Mouse (Mus musculus): ENCODE data around the gene Ktn1.

Gene Ktn1

DNA sequence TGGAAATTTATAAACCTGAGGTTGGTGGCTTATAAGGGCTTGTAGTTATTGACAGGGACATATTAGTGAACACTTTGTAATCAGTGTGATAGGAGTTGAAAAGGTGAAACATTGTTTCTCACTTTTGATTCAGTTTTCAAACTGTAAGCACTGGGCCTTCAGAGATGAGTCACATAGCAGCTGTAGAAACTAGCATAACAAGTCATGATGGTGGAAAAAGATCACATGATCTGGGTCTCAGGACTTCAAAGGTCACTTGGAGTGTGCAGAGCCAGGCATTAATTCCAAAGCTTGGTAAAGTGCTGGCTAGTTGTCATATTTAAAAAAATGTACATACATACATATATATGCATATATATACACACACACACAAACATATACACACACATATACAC lies 16.2 kb downstream of the Ktn1 start:
- DNase-seq (ENCODE audit: low read depth, low spot score) = no peak

DNA sequence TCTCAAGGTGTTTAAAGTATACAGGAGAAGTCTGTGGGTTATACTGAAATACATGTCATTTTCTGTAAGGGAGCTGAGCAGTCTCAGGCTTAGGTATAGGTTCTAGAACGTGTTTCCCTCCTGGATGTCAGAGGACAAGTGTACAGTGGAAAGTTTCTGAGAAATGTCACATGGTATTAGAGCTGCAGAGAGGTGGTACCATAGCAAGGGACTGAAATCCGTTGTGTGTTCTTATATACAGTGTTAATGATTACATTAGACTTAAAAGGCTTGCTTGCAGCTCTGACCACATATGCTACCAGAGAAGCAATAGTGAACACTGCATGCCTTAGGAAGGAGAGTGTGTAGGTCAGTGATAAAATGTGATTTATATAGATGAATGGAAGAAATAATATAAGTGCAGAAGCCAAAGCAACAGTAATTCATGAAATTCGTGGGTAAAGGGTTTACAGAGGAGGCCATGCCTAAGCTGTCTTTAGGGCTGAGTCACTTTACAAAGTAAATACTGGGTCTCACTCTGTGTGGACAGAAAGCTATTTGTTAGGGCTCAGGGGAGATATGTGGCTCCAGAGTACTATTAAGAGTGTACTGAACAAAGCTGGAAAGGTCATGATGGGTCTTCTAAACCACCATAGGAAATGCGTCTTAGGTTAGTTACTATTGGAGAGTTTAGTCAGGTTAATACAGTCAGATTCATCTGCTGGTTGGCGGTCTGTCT lies 17.0 kb downstream of the Ktn1 start:
- no peak for DNase-seq (ENCODE audit: low read depth, low spot score)

DNA sequence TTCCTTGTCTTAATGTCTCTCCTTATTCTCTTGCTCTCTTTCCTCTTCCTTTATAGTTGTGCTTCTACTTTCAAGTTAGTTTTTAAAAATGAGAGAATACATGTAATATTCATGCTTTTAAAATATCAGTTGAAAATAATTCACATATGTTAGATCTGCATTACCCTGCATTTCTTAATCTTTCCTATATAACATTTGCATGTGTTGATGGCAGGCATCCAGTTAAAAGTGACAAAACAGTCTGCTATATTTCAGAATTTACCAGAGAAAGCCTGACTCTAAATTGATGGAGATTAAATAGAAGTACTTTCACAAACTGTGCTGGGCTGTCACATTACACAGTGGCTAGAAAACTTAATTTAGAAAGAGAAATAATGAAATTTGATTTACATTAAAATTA lies 19.8 kb downstream of the Ktn1 start:
- DNase-seq (ENCODE audit: low read depth, low spot score) = no peak

DNA sequence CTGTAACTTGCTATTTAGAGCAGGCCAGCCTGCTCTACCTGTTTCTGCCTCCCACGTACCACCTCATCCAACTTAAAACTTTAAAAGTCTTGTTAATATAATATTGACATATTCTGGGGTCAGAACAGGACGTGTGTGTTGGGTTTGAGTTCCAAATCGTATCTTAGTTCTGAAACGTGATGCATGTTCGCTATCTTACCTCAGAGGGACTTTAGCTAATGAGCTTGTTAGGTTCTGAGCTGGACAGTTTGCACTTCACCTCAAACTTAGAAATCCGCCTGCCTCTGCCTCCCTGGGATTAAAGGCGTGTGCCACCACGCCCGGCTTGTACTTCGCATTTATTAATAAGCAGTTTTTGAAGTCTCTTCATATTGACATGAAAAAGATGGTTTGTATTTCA lies 34.6 kb downstream of the Ktn1 start:
- DNase-seq (ENCODE audit: low read depth, low spot score) = no peak

DNA sequence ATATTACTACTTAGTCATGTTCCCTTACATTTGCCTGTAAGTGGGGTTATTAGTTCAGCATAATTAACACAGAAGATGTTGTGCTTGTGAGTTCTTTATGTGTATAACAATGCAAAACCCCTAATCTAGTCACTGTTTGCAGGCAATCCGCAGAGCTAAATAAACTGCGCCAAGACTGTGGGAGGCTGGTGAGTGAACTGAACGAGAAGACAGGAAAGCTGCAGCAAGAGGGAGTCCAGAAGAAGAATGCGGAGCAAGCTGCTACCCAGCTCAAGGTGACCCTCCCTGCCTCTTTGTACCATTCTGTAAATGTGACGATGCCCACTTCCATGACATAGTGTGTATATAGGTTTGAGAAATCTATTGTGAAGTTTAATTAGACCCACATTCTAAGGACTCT lies 36.3 kb downstream of the Ktn1 start:
- DNase-seq (ENCODE audit: low read depth, low spot score) = no peak

DNA sequence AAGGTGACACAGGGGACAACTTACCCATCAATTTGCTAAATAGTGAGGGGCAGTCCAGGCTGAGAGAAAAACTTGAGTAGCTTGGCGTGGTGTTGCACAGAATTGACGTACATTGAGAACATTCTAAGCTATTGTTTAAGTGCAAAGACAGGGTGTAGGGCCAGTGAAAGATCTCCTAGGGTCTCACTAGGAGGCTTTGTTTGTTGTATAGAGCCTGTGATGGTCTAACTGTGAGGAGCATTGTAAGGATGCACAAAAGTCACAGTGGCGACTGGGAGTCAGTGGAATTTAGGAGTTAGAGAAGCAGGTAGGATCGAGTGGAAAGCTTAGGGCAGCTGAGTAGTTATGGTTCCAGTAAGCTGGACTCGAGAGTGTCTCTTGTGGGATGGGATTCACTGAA lies 50.9 kb downstream of the Ktn1 start:
- DNase-seq (ENCODE audit: low read depth, low spot score) = peak; percentile 21

DNA sequence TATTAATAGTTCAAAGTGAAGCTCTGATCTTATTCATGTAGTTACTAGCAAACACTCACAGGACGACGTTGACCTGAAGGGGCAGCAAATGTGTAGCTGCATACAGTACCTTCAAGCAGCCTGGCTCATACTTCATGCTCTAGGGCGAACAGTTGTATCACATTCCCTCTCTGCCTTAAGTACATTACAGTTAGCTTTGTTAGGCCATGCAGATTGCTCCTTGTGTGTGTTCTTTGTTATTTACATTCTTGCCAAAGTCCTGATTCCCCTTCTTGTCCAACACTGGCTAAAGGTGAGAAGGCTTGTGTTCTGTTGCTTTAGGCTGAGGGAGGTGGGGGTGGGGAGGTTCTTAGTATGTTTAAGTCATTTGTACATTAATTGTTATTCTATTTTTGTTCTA lies 61.3 kb downstream of the Ktn1 start:
- DNase-seq (ENCODE audit: low read depth, low spot score) = peak; percentile 39

DNA sequence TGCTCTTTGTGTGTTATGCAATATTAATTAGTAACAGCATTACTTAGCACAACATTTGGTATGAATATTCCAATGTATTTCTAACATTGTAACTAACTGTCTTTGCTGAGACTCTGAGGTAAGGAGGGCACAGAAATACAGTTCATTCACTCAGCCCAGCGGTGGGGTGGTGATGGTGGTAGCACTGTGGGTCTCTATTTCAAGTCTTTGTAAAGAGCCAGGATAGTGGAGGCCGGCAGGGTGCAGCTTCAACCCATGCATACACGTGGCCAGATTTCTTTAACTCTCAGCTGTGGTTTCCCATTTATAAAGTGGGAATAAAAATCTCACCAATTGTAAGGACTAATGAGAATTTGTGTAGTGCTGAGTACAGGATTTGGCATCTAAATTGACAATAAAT lies 67.5 kb downstream of the Ktn1 start:
- no peak for DNase-seq (ENCODE audit: low read depth, low spot score)

DNA sequence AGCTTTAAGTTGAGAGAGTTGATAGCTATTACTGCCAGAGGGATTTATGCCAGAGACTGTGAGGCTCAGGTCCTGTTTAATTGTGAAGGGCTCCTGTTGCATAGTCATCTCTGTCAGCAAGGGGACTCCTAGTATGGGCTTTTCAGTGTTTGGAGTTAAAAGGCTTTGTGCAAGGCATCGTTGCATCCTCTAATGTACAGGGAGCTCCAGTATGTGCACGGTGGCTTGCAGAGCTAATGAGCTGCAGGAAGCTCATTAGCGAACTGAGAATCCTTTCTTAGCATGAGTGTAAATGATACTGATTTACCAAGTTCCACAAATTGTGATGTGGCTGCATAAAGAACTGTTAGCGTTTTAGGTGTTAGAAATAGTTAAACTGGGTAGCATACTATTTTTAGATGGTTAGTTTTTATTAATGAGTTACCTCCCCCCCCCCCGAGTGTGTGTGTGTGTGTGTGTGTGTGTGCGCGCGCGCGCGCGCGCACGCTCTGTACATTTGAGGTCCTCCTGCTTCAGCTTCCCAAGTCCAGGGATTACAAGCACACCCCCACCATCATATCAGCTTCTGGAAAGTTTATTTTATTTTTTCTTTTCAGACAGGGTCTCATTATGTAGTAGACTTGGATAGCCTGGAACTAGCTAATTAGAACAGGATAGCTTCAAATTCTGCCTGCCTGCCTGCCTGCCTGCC lies 69.8 kb downstream of the Ktn1 start:
- no peak for DNase-seq (ENCODE audit: low read depth, low spot score)

DNA sequence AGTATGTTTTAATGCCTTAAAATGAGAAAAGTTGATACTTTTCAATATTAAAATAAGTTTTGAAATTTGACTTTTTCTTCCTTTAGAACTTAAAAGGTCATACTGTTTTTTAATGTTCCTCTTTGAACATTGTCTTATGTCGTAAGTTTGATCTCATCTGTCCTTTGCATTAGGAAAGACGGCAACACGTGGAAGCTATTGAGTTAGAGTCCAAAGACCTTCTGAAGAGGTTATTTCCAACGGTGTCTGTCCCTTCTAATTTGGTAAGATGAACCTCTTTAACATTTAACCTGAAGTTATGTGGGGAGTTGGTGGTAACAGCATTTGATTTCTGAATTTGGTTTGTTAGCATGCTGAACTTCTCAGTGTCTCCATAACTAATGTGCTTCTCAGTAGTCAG lies 71.8 kb downstream of the Ktn1 start:
- no peak for DNase-seq (ENCODE audit: low read depth, low spot score)

DNA sequence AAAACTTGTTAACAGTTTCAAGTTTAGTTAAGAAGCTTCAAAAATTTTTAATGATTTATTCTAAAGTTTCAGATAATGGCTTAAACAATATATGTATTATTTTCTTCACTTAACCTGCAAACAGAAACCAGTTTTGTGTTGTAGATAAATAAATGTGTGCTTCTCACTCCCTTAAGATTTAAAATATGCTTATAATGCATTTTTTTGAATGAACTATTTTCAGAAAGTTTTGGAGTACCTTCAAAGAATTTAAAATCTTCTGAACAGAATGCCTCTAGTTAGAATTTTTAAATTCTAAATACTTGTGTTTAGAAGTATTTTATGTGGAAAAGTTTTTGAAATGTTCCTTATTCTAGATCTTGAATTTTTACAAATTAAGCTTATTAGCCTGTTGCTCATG lies 74.8 kb downstream of the Ktn1 start:
- no peak for DNase-seq (ENCODE audit: low read depth, low spot score)

DNA sequence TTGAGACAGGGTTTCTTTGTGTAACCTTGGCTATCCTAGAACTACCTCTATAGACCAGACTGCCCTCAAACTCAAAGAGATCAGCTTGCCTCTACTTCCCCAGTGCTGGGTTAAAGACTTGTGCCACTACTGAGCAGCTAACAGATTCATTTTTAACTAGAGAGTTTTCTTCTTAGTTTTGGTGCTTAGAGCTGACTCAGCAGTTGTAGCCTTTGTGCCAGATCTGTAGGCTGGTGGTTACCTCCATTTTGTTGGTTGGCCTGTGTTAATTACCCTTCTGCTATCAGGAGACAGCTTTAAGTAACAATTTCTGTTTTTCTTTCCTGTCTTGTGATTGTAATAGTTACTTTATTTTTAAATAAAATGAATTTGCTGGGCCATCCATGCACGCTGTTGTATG lies 80.3 kb downstream of the Ktn1 start:
- no peak for DNase-seq (ENCODE audit: low read depth, low spot score)

DNA sequence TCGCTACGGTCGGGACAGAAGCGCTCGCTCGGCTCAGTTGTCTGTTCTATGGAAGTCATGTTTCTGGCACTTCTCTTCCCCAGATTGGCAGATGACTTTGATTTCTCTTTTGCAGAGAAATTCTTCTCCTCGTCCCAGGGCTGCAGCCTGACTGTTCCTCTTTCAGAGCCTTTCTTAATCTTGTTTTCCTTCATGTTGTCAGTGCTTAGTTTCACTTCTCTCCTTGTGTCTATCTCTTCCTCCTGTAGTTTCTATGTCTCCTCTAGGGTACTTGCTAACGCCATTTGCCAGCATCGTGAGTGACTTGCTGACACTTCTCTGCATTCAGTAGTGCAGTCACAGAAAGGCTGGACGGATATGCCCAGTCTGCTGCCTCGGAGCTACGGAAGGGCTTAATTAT lies 87.1 kb downstream of the Ktn1 start:
- DNase-seq (ENCODE audit: low read depth, low spot score) = no peak

DNA sequence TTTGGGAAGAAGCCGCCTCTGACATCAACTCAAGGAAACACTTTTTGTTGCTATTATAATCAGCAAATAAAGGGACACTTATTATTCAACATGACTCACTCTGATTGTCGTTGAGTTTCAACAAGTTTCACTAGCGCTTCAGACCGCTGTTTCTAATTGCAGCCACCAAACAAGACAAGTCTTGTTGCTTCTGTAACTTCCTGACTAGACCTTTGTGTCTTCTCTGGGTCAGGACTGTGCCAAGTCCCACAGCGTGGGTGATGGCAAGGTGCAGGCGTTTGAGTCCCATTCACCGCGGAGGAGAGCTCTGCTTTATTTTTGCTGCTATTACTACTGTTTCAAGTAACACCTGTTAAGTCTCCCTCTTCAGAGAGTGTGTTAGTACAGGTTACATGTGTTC lies 88.2 kb downstream of the Ktn1 start:
- no peak for DNase-seq (ENCODE audit: low read depth, low spot score)

DNA sequence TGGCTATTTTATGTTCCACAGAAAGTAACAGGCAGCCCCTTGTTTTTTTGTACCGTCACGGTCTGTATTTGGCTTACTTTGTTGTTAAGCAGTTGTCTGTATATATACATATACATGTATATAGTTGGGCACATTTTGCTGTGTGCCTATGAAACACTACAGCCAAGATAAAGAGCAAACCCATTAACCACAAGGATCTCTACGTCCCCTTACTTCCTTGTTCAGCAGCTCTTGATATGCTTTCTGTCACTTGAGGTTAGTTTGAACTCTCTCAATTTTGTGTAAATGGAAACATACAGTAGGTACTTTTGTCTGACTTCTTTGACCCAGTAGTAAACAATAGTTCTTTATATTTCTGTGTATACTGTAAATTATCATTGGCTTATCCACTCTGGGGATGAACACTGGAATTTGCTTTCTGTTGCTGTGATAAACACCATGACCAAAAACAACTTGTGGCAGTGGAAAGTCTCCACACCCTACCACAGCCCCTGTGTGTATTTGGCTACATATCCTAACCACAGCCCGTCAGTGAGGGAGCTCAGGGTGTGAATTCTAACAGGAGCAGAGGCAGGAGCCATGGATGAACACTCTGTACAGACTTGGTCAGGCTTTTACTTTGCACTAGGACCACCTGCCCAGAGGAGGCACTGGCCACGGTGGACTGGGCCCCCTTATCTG lies 92.2 kb downstream of the Ktn1 start:
- no peak for DNase-seq (ENCODE audit: low read depth, low spot score)

DNA sequence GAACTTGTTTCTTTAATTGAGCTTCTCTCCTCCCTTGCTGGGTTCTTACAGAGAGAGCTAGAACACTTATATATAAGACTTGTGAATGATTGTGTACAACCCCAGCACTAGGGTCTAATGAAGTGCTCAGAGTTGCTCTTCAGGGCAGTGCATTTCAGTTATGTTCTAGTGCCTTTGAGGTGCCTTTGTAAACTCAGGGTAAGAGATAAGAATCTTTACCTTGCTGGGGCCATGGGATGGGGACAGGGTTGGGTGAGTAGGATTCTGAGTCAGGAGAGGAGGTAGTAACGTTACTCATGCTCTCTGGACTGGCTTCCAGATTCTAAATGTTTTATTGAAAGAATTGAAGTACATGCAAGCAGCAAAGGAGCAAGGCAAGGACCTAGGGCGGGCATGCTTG lies 92.8 kb downstream of the Ktn1 start:
- DNase-seq (ENCODE audit: low read depth, low spot score) = no peak

DNA sequence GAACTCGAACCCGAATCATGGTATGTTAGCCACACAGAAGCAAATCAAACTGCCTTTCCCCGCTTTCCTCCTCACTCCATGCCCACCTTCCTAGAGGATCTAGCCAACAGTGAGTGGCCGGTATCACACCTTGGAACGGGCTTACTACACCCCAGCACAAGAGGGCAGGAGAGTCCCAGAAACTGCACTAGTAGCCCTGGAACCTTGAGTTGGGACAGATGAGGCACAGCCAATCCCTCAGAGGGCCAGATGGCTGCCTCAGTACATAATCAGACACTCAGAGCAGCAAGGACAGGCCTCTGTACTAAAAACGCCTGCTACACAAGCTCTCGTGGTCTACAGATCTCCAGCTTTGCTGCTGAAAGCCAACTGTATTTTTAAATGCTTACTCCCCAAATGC lies 94.4 kb downstream of the Ktn1 start:
- peak; percentile 29 for DNase-seq (ENCODE audit: low read depth, low spot score)

DNA sequence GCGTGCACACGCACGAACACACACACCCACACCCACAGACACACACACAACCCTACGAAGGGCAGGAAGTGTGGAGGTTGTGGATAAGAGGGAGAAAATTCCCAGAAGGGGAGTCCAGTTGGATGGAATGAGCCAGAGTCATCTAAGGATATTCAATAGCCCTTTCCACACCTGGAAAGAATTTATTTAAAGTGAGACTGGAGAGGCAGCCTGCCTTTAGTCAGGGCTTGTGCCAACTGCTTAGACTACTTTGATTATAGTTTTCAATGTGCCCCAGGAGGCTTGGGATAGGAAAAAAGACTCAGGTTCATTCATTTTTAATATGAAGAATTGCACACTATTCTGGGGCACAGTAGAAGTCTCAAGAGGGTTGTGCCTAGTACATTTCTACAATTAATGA lies 96.8 kb downstream of the Ktn1 start:
- DNase-seq (ENCODE audit: low read depth, low spot score) = no peak

DNA sequence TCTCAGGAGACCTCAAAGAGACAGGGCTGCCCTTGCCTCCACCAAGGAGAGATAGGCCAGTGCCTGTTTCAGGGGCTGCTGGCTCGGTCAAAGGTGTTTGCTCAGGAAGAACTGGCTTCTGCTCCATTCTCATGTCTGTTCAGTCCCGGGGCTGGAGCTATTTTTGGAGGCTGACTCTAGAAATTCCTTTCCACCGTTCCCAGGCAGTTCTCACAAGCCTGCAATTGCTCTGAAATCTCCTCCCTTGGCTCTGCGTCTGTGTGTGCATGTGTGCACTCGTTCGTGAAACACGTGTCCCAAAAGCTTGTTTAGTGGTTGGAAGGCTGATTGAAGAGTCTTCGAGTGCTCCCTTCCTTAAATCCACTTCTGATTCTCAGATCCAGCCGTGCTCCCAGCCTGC lies 99.3 kb downstream of the Ktn1 start:
- no peak for DNase-seq (ENCODE audit: low read depth, low spot score)

DNA sequence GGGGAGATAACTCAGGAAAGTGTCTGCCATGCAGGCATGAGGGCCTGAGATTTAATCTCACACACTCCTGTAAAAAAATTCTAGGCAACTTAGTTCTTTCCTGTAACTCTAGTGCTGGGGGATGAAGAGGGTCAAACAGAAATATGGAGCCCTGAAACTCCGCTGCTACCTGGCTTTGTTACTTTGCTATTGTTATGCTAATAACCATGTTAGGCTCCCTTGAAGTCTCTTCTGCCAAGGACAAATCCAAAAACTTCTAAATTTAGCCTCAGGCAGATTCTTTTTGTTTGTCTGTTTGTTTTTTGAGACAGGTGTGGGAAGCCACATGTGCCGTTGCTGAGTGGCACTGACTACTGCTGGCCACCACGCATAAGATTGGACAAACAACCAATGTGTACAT lies 100.5 kb downstream of the Ktn1 start:
- DNase-seq (ENCODE audit: low read depth, low spot score) = peak; percentile 50

DNA sequence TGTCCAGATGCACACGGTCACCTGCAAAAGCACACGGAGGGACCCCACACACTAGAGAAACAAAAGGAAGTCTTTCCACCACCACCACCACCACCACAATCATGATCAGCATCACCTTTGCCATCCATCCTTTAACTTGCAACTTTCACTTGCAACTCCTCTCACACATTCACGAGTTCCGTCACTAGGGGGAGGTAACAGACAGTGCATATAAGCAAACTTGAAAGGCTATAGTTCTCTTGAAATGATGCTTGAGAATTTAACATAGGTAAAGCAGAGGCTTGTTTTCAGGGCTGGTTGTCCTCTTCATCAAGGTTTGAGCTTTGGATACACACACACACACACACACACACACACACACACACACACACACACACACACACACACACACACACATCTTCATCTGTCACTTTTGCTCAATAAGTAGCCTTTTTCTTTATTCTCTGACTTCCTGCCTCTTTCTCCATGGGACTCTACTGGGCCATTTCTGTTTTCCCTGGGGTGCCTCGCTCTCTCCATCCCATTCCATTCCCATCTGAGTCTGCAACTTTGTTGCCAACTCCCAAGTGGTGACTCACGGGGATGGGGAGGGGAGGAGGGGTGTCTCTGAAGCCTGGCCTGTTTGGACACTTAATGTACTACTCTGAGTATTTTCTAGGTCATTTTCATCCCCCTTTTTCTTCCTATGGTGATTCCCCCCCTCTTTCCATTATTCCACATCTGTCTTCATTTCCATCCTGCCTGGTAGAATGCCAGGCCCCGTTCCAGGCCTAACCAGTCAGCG lies 103.4 kb downstream of the Ktn1 start:
- DNase-seq (ENCODE audit: low read depth, low spot score) = peak; percentile 83

DNA sequence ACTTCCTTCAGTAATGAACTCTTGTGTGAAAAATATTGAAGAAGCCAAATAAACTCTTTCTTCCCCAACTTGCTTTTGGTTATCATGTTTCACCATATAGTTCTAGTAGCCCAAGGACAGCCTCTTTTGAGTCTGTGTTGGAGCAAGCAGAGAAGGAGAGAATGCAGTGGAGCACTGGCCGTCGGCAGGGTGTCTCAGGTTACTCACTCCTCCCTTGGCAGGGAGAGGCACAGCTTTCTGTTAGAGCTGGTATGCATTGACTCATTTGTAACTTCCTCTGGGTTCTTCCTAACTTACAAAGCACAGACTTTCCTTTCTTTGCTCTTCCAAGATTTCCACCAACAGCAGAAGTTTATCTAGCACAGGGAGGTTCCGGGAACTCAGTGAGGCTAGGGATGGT lies 105.3 kb downstream of the Ktn1 start:
- DNase-seq (ENCODE audit: low read depth, low spot score) = no peak

Data from ES-CJ7 (cell line).